Mouse (Mus musculus) embryo, embryonic 10.5 days (tissue): ENCODE measurements around the gene Cpe.

Experiments used
- DNase-seq: peaks from one replicate; pipeline ENCODE4 v3.0.0-alpha.2; 2015; ENCODE audit warnings: low spot score

The Cpe gene

DNA sequence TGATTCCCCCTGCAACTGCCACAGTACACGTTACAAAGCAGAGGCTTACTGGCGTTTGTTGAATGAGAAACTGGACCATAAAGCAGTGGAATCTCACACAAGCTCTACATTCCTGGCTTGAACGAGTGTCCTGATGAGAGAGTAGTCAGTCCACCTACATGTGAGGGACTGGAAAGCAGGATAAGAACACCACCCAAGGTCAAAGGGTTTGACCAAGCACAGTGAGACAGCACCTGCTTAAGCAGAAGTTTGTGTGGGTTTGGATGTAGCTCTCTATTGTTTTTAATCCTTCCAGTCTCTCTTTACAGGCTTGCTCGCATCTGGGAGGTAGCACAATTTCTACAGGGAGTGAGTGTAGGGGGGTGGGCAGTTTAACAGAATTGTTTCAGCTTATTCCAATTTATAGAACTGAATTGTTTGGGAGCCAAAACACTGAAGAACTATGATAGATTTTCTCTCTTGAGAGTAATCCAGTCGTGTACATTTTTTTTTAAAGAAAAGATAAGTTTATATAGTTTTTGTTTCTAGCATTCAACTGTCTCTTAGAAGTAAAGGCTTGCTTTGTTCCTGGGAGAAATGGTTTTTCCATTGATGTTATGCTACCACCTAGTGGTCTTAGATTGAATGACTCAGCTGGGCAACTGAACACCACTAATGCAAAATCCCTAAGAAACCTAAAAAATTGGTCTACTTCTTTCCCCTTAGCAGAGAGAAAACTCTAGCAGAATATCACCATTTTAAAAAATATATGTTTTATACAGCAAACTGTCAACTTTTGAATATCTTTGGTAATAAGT is 144.6 kb downstream of the Cpe start:
- peak; percentile 84 for DNase-seq

DNA sequence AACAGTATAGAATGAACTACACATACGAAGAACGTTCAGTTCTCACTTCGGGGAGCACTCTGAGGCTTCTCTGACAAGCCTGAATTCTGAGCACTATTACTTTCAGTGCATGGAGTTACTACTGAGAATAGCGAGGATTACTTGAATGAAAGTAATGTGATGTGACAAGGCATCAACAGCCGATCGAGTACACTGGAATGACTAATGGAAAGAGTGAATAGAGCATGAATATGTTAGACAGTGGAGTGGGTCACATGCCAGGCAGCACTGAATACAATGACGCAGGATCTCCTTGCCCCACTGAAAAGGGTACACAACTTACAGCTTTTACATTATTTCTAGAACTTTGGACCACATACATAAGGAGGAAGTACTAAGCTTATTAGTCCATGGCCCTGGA is 149.4 kb downstream of the Cpe start:
- no peak for DNase-seq
